Mouse (Mus musculus) kidney, postnatal 0 days (tissue): ENCODE measurements around the gene 3110009E18Rik. TPM values are rescaled to one million over a fixed set of nuclear protein-coding genes. Genes with fewer than 3 reads are reported as not detected.

ENCODE experiments used
- ATAC-seq: fragments of 200-750 bp; cut with Nextera tagmentation; replicated peaks from 2 replicates; pipeline ENCODE4 v1.8.0; 2017; ENCODE audit warnings: low read depth, moderate number of reproducible peaks, moderate TSS enrichment, moderate library complexity; ENCODE audit not compliant: low FRiP score
- DNase-seq: peaks from one replicate; pipeline ENCODE4 v3.0.0-alpha.2; 2016; ENCODE audit warnings: low spot score
- H3K27ac ChIP-seq: fragments of 300-500 bp; sonication (generic); 2 replicates; pipeline ENCODE4 v1.5.1; 2014; ENCODE audit warnings: mild to moderate bottlenecking
- H3K27me3 ChIP-seq: fragments of 300-500 bp; sonication (generic); 2 replicates; pipeline ENCODE4 v1.6.1; 2014; ENCODE audit warnings: low read length, mixed read lengths; ENCODE audit not compliant: insufficient read depth
- H3K36me3 ChIP-seq: fragments of 300-500 bp; sonication (generic); 2 replicates; pipeline ENCODE4 v1.6.1; 2014; ENCODE audit warnings: low read length, mixed read lengths; ENCODE audit not compliant: insufficient read depth
- H3K4me1 ChIP-seq: fragments of 300-500 bp; sonication (generic); replicated peaks from 2 replicates; pipeline ENCODE4 v1.6.1; 2014; ENCODE audit warnings: antibody characterized with exemption, low read length, mixed read lengths; ENCODE audit not compliant: insufficient read depth
- H3K4me2 ChIP-seq: fragments of 300-500 bp; sonication (generic); 2 replicates; pipeline ENCODE4 v1.6.1; 2014; ENCODE audit warnings: mild to moderate bottlenecking, low read length, moderate library complexity, mixed read lengths
- H3K4me3 ChIP-seq: fragments of 300-500 bp; sonication (generic); replicated peaks from 2 replicates; pipeline ENCODE4 v1.5.1; 2014; ENCODE audit warnings: low read depth, low read length
- H3K9ac ChIP-seq: fragments of 300-500 bp; sonication (generic); 2 replicates; pipeline ENCODE4 v1.6.1; 2014; ENCODE audit warnings: low read depth, low read length
- H3K9me3 ChIP-seq: fragments of 300-500 bp; sonication (generic); replicated peaks from 2 replicates; pipeline ENCODE4 v1.6.1; 2016; ENCODE audit warnings: low read length, inconsistent platforms, mixed read lengths
- CTCF ChIP-seq: IDR thresholded peaks from 2 replicates; pipeline ENCODE4 v1.5.1; 2016; ENCODE audit warnings: antibody characterized with exemption, low read depth, mild to moderate bottlenecking, moderate library complexity
- WGBS: fragments of 180-500 bp; shearing (Covaris S2); extraction: QIAGEN DNeasy Blood & Tissue Kit; methylation state at CpG from one replicate; pipeline ENCODE4 v1.1.7; 2014; 5-methylcytosine and 5-hydroxymethylcytosine counted together
- polyA plus RNA-seq: library from polyadenylated mRNA; unstranded; fragments of >200 nt; fragmentation: Nextera tagmentation; extraction: Ambion mirVana; gene quantifications from 2 replicates; pipeline ENCODE4 v1.2.1, GENCODE M21; 2015

Gene 3110009E18Rik
- polyA plus RNA-seq, 1 experiment from 2014 or later: 19.3 TPM

DNA sequence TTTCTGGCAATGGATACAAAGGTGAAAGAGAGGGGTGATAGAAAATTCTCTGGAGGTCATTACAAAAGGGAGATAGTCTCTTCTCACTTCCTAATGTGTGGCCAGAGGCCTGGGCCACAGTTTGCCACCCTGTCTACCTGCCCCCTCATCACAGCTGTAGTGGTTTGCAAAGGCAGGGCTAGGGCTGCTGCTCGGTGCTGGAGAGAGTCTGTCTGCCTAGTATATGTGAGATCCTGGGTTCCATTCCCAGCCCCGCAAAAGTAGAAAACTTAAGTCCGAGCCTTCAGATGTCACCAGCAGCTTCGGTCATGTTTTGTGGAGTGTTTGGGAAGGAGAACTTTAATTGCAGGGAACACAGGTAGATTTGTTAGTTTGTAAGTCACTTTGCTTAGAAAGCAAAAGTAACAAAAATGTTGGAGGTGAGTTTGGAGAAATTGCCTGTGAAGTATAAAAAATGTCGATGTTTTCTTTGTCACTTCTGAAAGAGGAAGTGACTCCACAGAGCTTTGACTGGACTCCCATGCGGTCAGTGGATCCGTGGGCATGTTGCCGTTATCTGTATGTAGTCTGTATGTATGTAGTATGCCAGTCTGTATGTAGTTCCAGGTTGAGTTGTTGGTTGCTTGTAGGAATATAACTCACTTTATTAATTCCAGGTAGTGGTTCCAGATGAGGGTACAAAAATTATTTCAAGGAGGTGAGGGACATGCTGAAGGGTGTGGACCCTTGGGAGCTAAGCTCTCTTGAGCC is 1.8 kb downstream of the 3110009E18Rik start:
- no peak overlapping the region for H3K9ac ChIP-seq
- H3K27me3 ChIP-seq: no peaks in the 10 kb centered on the region
- 93% methylated on average over 8 of the region's 8 CpGs for WGBS
- H3K36me3 ChIP-seq: no peaks in the 10 kb centered on the region
- no peaks in the 10 kb centered on the region for H3K9me3 ChIP-seq
- peaks cover 14% of the 10 kb centered on the region for H3K4me1 ChIP-seq
- ATAC-seq (no peak), DNase-seq (no peak)
- H3K27ac ChIP-seq: no peak overlapping the region
- no peak overlapping the region for H3K4me2 ChIP-seq
- no peak for TF ChIP-seq CTCF
- no peak overlapping the region for H3K4me3 ChIP-seq

DNA sequence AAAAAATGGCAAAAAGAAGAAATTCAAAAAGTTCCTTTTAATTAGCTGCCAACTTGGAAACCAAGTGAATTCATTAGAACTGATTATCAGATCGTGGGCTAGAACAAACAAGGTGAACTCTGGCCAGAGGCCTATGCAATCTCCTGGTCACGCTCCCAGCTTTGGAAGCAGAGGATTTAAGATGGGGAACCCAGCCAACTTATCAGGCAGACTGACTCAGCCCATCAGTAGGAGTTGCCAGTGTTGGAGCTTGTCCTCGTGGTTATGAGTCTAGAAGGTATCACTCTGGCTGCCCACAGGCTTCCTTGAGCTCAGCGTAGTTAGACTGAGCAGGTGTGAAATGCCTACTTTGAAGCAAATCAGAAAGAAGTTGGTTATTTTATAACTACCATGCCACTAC is 3.9 kb downstream of the 3110009E18Rik start:
- ATAC-seq (no peak), DNase-seq (no peak)
- Histone ChIP-seq H3K9me3 (no peaks in the 10 kb centered on the region), H3K27me3 (no peaks in the 10 kb centered on the region), H3K27ac (no peak overlapping the region), H3K36me3 (no peaks in the 10 kb centered on the region), H3K4me2 (no peak overlapping the region), H3K9ac (no peak overlapping the region), H3K4me3 (no peak overlapping the region), H3K4me1 (peaks cover 3% of the 10 kb centered on the region; the same call in 1 of the 2 replicates)
- 61% methylated on average over 4 of the region's 4 CpGs for WGBS
- no peak for TF ChIP-seq CTCF

DNA sequence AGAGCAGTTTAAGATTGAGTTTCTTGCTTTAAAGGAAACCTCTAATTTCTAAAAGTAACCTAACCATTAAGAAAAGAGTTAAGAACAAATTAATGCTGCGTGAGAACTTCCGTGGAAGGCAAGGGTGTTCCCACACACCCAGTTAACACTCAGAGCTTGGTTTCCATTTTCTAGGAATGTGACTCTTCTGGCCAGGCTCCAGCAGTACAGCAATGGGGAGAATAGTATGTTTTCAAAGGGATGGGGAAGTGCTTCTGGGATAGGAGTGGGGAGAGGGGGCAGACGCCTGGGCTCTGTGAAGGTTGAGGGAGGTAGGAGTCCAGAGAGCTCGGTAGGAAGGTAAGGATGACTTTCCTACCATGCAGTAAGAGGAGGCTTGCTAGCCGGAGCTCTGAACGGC is 4.5 kb downstream of the 3110009E18Rik start:
- Histone ChIP-seq H3K4me1 (no peaks in the 10 kb centered on the region), H3K9me3 (no peaks in the 10 kb centered on the region), H3K27ac (no peak overlapping the region), H3K27me3 (no peaks in the 10 kb centered on the region), H3K4me3 (no peak overlapping the region), H3K9ac (no peak overlapping the region), H3K4me2 (no peak overlapping the region), H3K36me3 (no peaks in the 10 kb centered on the region)
- ATAC-seq: no peak
- TF ChIP-seq CTCF: no peak
- WGBS: 51% methylated on average over 6 of the region's 6 CpGs
- peak; percentile 34 for DNase-seq

DNA sequence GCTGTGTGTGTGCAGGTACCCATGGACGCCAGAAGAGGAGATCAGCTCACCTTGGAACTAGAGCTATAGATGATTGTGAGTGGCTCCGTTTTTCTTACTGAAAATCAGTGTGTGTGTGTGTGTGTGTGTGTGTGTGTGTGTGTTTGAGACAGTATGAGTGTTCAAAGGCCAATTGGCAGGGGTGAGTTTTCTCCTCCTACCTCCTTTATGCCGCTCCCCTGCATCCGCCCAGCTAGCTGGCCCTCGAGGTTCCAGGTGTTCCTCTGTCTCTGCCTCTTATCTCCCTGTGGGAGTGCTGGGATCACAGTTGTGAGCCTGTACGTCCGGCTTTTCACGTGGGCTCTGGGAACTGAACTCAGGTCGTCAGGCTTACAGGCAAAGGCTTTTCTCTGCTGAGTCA is 5.3 kb downstream of the 3110009E18Rik start:
- ATAC-seq (no peak), DNase-seq (no peak)
- Histone ChIP-seq H3K4me2 (no peak overlapping the region), H3K9me3 (no peaks in the 10 kb centered on the region), H3K9ac (no peak overlapping the region), H3K27ac (no peak overlapping the region), H3K36me3 (no peaks in the 10 kb centered on the region), H3K4me1 (no peaks in the 10 kb centered on the region), H3K27me3 (no peaks in the 10 kb centered on the region), H3K4me3 (no peak overlapping the region)
- no peak for TF ChIP-seq CTCF
- 68% methylated on average over 9 of the region's 9 CpGs for WGBS

DNA sequence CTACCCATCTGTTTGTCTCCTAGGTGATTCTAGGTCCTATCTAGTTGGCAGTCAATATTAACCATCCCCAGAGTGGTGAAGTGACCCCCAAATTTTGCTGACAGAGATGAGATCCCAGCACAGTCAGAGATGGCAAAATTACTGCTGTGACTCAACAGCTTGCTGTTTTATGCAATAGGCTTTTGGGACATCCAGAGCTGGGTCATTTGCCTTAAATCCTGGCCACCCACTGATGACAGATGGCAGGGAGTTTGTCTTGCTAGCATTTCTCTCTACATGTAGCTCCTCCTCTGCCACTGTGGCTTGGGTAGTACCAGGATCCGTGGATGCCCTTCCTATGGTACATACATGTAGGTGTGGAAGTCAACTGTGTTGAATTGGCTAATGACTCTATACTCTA is 11.4 kb downstream of the 3110009E18Rik start:
- H3K9me3 ChIP-seq: no peaks in the 10 kb centered on the region
- no peak for ATAC-seq
- H3K36me3 ChIP-seq: no peaks in the 10 kb centered on the region
- no peak overlapping the region for H3K27ac ChIP-seq
- 95% methylated on average over 1 of the region's 1 CpGs for WGBS
- no peaks in the 10 kb centered on the region for H3K27me3 ChIP-seq
- H3K9ac ChIP-seq: no peak overlapping the region
- no peak overlapping the region for H3K4me2 ChIP-seq
- no peak for DNase-seq
- H3K4me3 ChIP-seq: no peak overlapping the region
- no peak for TF ChIP-seq CTCF
- no peaks in the 10 kb centered on the region for H3K4me1 ChIP-seq

DNA sequence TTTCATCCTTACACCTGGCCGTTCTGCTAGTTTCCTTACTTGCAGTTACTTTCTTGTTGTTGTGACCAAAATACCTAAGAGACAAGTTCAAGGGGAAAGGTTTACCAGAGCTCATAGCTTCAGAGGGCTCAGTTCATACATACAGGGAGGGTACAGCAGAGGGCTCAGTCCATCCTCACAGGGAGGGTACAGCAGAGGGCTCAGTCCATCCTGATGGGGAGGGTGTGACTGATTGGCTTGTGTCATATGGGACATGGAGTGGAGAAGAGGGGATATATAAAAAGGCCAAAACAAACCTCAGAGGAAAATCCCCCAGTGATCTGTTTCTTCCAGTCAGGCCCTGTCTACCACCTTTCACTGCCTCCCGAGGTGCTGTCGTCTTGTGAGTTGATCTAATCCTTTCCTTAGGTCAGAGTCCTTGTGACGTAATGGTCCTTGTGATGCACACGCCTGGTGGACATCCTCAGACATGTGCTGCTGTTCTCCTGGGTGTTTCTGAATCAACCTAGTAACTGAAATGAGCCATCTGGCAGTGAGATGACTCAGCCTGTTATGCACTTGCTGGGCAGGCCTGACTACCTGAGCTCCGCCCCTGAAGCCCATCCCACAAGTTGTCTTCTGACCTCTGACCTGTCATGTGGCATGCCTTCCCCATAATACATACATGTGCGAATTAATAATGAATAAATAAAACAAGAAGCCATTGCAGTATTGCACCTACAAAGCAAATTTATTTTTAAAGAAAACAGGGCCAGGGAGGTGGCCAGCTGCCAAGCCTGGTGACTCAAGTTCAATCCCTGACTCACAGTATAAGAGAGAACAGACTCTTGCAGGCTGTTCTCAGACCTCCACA is 15.2 kb downstream of the 3110009E18Rik start:
- Histone ChIP-seq H3K9ac (no peak overlapping the region), H3K4me1 (no peaks in the 10 kb centered on the region), H3K27ac (no peak overlapping the region), H3K4me3 (no peak overlapping the region), H3K9me3 (no peaks in the 10 kb centered on the region), H3K27me3 (no peaks in the 10 kb centered on the region), H3K36me3 (no peaks in the 10 kb centered on the region), H3K4me2 (no peak overlapping the region)
- DNase-seq (no peak), ATAC-seq (peak; percentile 59)
- no peak for TF ChIP-seq CTCF
- WGBS: 74% methylated on average over 7 of the region's 7 CpGs
